Mouse (Mus musculus) stomach, postnatal 0 days (tissue): ENCODE measurements at regions not wholly inside any gene's neighbourhood (a gene's known extent, or its start where the extent isn't known, plus 50 kb on each side); places are given as distances from the start of the nearest gene placed in this dataset.

ENCODE experiments used
- CTCF ChIP-seq: IDR thresholded peaks from 2 replicates; pipeline ENCODE4 v1.5.1; 2016; ENCODE audit warnings: antibody characterized with exemption, low read depth, mild to moderate bottlenecking, moderate library complexity
- EP300 ChIP-seq: optimal IDR thresholded peaks from 2 replicates; pipeline ENCODE3; 2016; ENCODE audit warnings: antibody characterized with exemption

DNA sequence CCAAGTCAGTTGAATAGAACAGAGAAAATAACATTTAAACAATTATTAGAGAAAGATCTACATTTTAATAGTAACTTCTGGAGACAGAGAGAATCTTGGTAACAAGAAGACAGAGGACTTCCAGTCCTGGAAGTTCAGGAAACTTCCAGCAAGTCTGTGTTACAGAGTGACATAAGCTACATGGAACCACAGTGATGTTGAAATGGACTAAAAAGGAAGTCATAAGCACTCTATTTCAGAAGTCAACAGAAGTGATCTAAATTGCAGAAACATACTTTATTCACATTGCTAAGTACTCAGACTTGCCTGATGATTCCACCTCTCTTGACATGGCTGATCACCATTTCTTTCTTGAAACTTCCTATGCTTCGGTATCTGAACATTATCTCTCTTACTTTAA, 1051.7 kb downstream of the 5730522E02Rik start:
- TF ChIP-seq CTCF (no peak), EP300 (no peak)
